Mouse (Mus musculus) G1E (cell line): ENCODE data around the gene Iqgap3.

Experiments used
- CTCF ChIP-seq: IDR thresholded peaks from 2 replicates; pipeline ENCODE4 v1.5.1; 2012; ENCODE audit warnings: low read depth, low read length, inconsistent platforms, mixed read lengths
- GATA1 ChIP-seq: IDR thresholded peaks from 2 replicates; pipeline ENCODE4 v1.6.1; 2012; ENCODE audit warnings: borderline replicate concordance, low read length, inconsistent platforms, mixed read lengths
- GATA2 ChIP-seq: IDR thresholded peaks from 2 replicates; pipeline ENCODE4 v1.6.1; 2012; ENCODE audit warnings: low read depth, low read length, inconsistent platforms, borderline replicate concordance
- POLR2AphosphoS5 ChIP-seq: IDR thresholded peaks from 2 replicates; pipeline ENCODE4 v1.6.1; 2012; ENCODE audit warnings: low read depth, low read length, inconsistent platforms; ENCODE audit not compliant: insufficient replicate concordance

DNA sequence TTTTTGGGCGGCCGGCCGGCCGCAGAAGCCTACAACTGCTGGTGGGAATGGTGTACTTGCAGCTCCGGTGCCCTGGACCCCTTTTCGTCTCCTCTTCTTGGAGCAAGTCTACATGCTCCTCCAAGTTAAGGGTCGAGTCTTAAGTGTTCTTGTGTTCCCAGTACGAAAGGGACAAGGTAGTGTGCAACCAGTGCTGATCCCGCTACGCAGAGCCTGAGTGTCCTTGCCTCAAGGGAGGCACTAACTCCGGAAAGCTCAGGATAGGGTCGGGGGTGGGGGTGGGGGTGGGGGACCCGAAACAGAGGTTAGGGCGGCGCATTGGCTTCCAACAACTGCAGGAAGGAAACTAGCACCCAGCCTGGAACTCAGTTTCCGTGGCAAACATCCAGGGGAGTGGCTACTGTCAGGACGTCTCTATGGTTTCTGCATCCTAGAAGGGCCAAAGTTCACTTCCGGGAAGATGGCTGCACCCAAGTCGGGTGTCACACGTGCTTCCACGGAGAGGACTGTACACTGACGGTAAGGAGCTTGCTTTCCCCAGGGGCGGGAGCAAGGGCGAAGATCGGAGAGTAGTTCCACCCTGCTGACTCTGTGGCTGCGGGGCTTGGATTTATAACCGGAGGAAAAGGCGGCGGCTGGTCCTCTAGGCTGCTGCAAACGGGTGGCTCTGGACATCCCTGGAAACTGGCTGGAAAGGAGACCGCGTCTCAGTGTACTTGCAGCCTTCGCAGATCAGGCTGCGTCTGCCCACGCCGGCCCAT lies 38.9 kb upstream of the Iqgap3 start, which contains the start of gene Gpatch4:
- TF ChIP-seq CTCF (no peak), GATA1 (no peak), GATA2 (no peak), POLR2AphosphoS5 (no peak)
